Mouse (Mus musculus) MEL (cell line): ENCODE results near the gene Zfp536.

ENCODE experiments used
- CHD1 ChIP-seq: IDR thresholded peaks from 2 replicates; pipeline ENCODE4 v1.6.1; 2012; ENCODE audit warnings: low read depth, mild to moderate bottlenecking, inconsistent platforms, low read length, improper control_type of control experiment
- CTCF ChIP-seq, 3 experiments: IDR thresholded peaks in 2 of 3; conservative IDR thresholded peaks in 1 of 3; 2 replicates each; pipeline ENCODE4 v1.5.1; 2011 to 2012; ENCODE audit warnings: low read length in 3 of 3, low read depth in 2 of 3, mild to moderate bottlenecking in 2 of 3, improper control_type of control experiment in 1 of 3, inconsistent platforms in 1 of 3, mixed read lengths in 1 of 3, moderate library complexity in 1 of 3; ENCODE audit not compliant: control insufficient read depth in 1 of 3, insufficient read depth in 1 of 3, poor library complexity in 1 of 3, severe bottlenecking in 1 of 3
- E2F4 ChIP-seq: IDR thresholded peaks from 2 replicates; pipeline ENCODE4 v1.6.1; 2011; ENCODE audit warnings: low read depth, low read length, improper control_type of control experiment, borderline replicate concordance
- ELF1 ChIP-seq: IDR thresholded peaks from 2 replicates; pipeline ENCODE4 v1.6.1; 2014; ENCODE audit warnings: low read depth, mild to moderate bottlenecking, inconsistent platforms, low read length, improper control_type of control experiment, moderate library complexity
- EP300 ChIP-seq, 2 experiments: IDR thresholded peaks; 2 replicates each; pipeline ENCODE4 v1.6.1; 2011; ENCODE audit warnings: improper control_type of control experiment in 2 of 2, low read length in 2 of 2, low read depth in 1 of 2, mild to moderate bottlenecking in 1 of 2
- GATA1 ChIP-seq: IDR thresholded peaks from 2 replicates; pipeline ENCODE4 v1.6.1; 2011; ENCODE audit warnings: low read depth, low read length, improper control_type of control experiment
- MYC ChIP-seq: IDR thresholded peaks from 2 replicates; pipeline ENCODE4 v1.6.1; 2011; ENCODE audit warnings: low read depth, mild to moderate bottlenecking, low read length, improper control_type of control experiment, moderate library complexity
- POLR2A ChIP-seq, 2 experiments: IDR thresholded peaks; 2 replicates each; pipeline ENCODE4 v1.6.1; 2011 to 2012; ENCODE audit warnings: low read length in 2 of 2, mild to moderate bottlenecking in 2 of 2, control low read depth in 1 of 2, improper control_type of control experiment in 1 of 2, low read depth in 1 of 2, moderate library complexity in 1 of 2; ENCODE audit not compliant: control insufficient read depth in 1 of 2, insufficient read depth in 1 of 2, poor library complexity in 1 of 2
- RCOR1 ChIP-seq: IDR thresholded peaks from 2 replicates; pipeline ENCODE4 v1.6.1; 2012; ENCODE audit warnings: low read depth, mild to moderate bottlenecking, inconsistent platforms, low read length, improper control_type of control experiment
- ZKSCAN1 ChIP-seq: IDR thresholded peaks from 2 replicates; pipeline ENCODE4 v1.6.1; 2012; ENCODE audit warnings: low read depth, mild to moderate bottlenecking, inconsistent platforms, low read length, improper control_type of control experiment, moderate library complexity
- ZMIZ1 ChIP-seq: IDR thresholded peaks from 2 replicates; pipeline ENCODE4 v1.6.1; 2012; ENCODE audit warnings: low read depth, mild to moderate bottlenecking, inconsistent platforms, low read length, improper control_type of control experiment, moderate library complexity

- TF ChIP-seq ZKSCAN1: no peak
- no peak for TF ChIP-seq ELF1
- no peak for TF ChIP-seq POLR2A (IDR thresholded peaks at IDR 0.05; ENCODE audit: control insufficient read depth in 1 of 2, insufficient read depth in 1 of 2, low read depth in 1 of 2, low read length in 2 of 2, poor library complexity in 1 of 2)
- TF ChIP-seq GATA1: no peak
- no peak for TF ChIP-seq CTCF (IDR thresholded peaks at IDR 0.05 in 2 of 3, conservative IDR thresholded peaks at IDR 0.05 in 1 of 3; ENCODE audit: control insufficient read depth in 1 of 3, insufficient read depth in 1 of 3, low read depth in 2 of 3, low read length in 3 of 3, poor library complexity in 1 of 3, severe bottlenecking in 1 of 3)
- TF ChIP-seq MYC: no peak
- TF ChIP-seq ZMIZ1: no peak
- no peak for TF ChIP-seq EP300 (IDR thresholded peaks at IDR 0.05; ENCODE audit: low read depth in 1 of 2, low read length in 2 of 2)
- TF ChIP-seq E2F4: no peak
- TF ChIP-seq CHD1: no peak
- no peak for TF ChIP-seq RCOR1
Measured at GRCm38 (mm10) chr7:37608556-37608955, 164.9 kb downstream of the Zfp536 start.
